Mouse (Mus musculus): ENCODE results near the gene Fndc10.
A peak's percentile ranks its signal among the peaks of the same experiment; 100 is the strongest.
"Not testable (repeated sequence)": the region's sequence is repeated elsewhere in the genome, so short reads cannot be mapped to it uniquely, and the experiment has no call there.

Fndc10 gene

GRCm38 (mm10) chr4:155687764-155688163, 6.4 kb upstream of the Fndc10 start:
- DNase-seq: not testable (repeated sequence)

- peak; percentile 95 to 97 for DNase-seq
Observed at GRCm38 (mm10) chr4:155690571-155691375, 3.4 kb upstream of the Fndc10 start.

GRCm38 (mm10) chr4:155692421-155692820, 1.7 kb upstream of the Fndc10 start:
- no peak for DNase-seq

GRCm38 (mm10) chr4:155694482-155695401, 600 bp downstream of the Fndc10 start:
- peak; percentile 66 to 81 for DNase-seq

GRCm38 (mm10) chr4:155695531-155696062, 1.5 kb downstream of the Fndc10 start:
- DNase-seq: peak in 1 of 2 experiments; percentile 42

GRCm38 (mm10) chr4:155696261-155697255, 2.4 kb downstream of the Fndc10 start:
- DNase-seq: peak; percentile 51 to 56

- no peak for DNase-seq
Observed at GRCm38 (mm10) chr4:155700425-155700824, 6.3 kb downstream of the Fndc10 start.

- no peak for DNase-seq
Observed at GRCm38 (mm10) chr4:155703425-155703929, 9.3 kb downstream of the Fndc10 start.

GRCm38 (mm10) chr4:155704721-155705591, 10.8 kb downstream of the Fndc10 start, which contains the start of gene Ssu72:
Ssu72 (plus strand) TSS chr4:155704800.
- DNase-seq: peak; percentile 88 to 97

GRCm38 (mm10) chr4:155705592-155705929, 11.4 kb downstream of the Fndc10 start:
- no peak for DNase-seq

- DNase-seq: no peak
Observed at GRCm38 (mm10) chr4:155708582-155708981, 14.4 kb downstream of the Fndc10 start.

GRCm38 (mm10) chr4:155708988-155709387, 14.8 kb downstream of the Fndc10 start:
- no peak for DNase-seq

GRCm38 (mm10) chr4:155710521-155711252, 16.5 kb downstream of the Fndc10 start:
- peak; percentile 51 to 55 for DNase-seq

GRCm38 (mm10) chr4:155721668-155722083, 27.5 kb downstream of the Fndc10 start:
- DNase-seq: peak; percentile 56 to 65

GRCm38 (mm10) chr4:155727993-155728392, 33.9 kb downstream of the Fndc10 start:
- no peak for DNase-seq

- DNase-seq: no peak
Observed at GRCm38 (mm10) chr4:155733267-155733666, 39.1 kb downstream of the Fndc10 start.

GRCm38 (mm10) chr4:155734350-155734941, 40.3 kb downstream of the Fndc10 start, which contains the start of gene Tmem240:
Tmem240 (plus strand) TSS chr4:155734800.
- DNase-seq: peak; percentile 93 to 96

- DNase-seq: peak; percentile 76 to 81
Observed at GRCm38 (mm10) chr4:155734951-155735702, 41.0 kb downstream of the Fndc10 start.

- no peak for DNase-seq
Observed at GRCm38 (mm10) chr4:155735788-155736187, 41.6 kb downstream of the Fndc10 start.

All from cerebellum, adult 18-20 months (tissue).